Mouse (Mus musculus): Measurements from ENCODE around the gene Arid5b. TPM values are rescaled to one million over a fixed set of nuclear protein-coding genes. Genes with fewer than 3 reads are reported as not detected.
A peak's percentile ranks its signal among the peaks of the same experiment; 100 is the strongest.

Gene Arid5b
- total RNA-seq (2017): 13.0 to 33.2 TPM (median 18.8 TPM) in 3 replicates

DNA sequence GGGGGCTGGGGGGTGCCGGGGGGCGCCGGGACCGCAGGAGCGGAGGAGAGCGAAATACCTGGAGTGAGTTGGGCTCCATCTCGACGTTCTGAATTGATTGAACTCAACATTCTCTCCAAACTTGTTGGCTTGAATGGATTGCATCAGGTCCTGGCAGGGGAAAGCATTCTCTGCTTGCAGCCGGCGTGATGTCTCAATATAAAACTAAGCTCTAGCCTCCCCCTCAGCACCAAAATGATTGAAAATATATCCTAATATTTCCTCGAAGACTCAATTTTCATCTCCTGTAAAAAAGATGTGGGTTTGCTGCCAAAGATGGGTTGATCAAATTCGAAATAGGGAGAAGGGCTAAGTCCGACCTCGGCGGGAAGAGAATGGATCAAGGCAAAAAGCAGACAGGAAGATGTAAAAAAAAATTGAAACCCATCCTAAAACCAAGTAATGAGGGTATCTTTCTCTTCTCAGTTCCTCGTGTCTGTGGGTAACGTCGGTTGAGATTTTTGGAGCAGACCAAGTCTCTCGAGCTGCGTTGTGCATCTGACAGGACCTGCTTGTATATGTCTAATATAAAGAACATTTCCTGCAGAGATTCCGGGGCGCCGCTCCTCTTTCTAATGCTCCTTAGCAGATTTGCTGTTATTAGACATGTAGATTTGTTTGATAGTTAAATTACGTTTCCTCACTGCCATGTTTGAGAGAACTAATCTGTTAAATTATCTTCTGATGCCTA is at the start of gene Arid5b:
TSS of gene Arid5b (minus strand) at position 109 of the 730 bp plus-strand sequence.
- no peak for ATAC-seq (replicated peaks; ENCODE audit: insufficient number of reproducible peaks, low FRiP score, low TSS enrichment, poor library complexity, severe bottlenecking)

DNA sequence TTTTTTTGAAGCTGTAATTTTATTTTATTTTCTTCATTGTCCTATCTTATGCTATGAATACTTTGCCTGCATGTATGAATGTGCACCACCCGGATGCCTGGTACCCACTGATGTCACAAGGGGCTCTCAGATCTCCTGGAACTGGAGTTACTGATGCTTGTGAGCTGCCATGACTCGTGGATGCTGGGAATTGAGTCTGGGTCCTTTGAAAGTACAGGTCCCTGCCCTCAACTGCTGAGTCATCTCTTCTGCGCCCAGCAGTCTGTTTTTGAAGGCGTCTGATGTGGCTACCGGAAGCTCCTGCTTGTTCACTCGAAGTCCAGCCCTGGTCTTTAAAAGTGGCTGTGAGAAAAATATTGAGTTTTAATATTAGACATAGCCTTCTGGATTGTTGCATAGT is 46.8 kb upstream of the Arid5b start:
- ATAC-seq (replicated peaks; ENCODE audit: insufficient number of reproducible peaks, low FRiP score, low TSS enrichment, poor library complexity, severe bottlenecking): no peak

GRCm38 (mm10) chr10:68324061-68324460 is 45.5 kb upstream of the Arid5b start:
- ATAC-seq (replicated peaks; ENCODE audit: insufficient number of reproducible peaks, low FRiP score, low TSS enrichment, poor library complexity, severe bottlenecking): no peak

GRCm38 (mm10) chr10:68323167-68323566 is 44.6 kb upstream of the Arid5b start:
- no peak for ATAC-seq (replicated peaks; ENCODE audit: insufficient number of reproducible peaks, low FRiP score, low TSS enrichment, poor library complexity, severe bottlenecking)

GRCm38 (mm10) chr10:68320986-68321385 is 42.4 kb upstream of the Arid5b start:
- no peak for ATAC-seq (replicated peaks; ENCODE audit: insufficient number of reproducible peaks, low FRiP score, low TSS enrichment, poor library complexity, severe bottlenecking)

DNA sequence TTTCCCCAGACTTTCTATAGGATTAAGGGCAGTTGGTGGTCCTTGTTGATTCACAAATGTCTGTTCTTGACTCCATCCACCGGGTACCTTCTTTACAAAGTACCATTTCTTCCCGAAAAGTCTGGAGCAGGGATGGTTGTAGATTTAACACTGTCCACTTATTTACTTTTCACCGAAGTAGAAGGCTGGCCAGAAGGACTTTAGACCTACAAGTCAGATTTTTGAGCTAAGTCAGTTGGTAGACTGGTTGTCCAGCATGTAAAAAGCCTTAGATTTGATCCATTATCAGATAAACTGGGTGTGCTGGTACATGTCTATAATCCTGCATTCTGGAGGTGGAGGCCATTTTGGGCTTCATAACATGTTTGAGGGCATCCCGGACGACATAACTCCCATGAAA is 42.0 kb upstream of the Arid5b start:
- no peak for ATAC-seq (replicated peaks; ENCODE audit: insufficient number of reproducible peaks, low FRiP score, low TSS enrichment, poor library complexity, severe bottlenecking)

- no peak for ATAC-seq (replicated peaks; ENCODE audit: insufficient number of reproducible peaks, low FRiP score, low TSS enrichment, poor library complexity, severe bottlenecking)
Measured at GRCm38 (mm10) chr10:68319438-68319837, 40.9 kb upstream of the Arid5b start.

- ATAC-seq (replicated peaks; ENCODE audit: insufficient number of reproducible peaks, low FRiP score, low TSS enrichment, poor library complexity, severe bottlenecking): no peak
Measured at GRCm38 (mm10) chr10:68318438-68318979, 40.0 kb upstream of the Arid5b start.

GRCm38 (mm10) chr10:68312734-68313133 is 34.2 kb upstream of the Arid5b start:
- no peak for ATAC-seq (replicated peaks; ENCODE audit: insufficient number of reproducible peaks, low FRiP score, low TSS enrichment, poor library complexity, severe bottlenecking)

- no peak for ATAC-seq (replicated peaks; ENCODE audit: insufficient number of reproducible peaks, low FRiP score, low TSS enrichment, poor library complexity, severe bottlenecking)
Measured at GRCm38 (mm10) chr10:68301013-68301412, 22.5 kb upstream of the Arid5b start.

DNA sequence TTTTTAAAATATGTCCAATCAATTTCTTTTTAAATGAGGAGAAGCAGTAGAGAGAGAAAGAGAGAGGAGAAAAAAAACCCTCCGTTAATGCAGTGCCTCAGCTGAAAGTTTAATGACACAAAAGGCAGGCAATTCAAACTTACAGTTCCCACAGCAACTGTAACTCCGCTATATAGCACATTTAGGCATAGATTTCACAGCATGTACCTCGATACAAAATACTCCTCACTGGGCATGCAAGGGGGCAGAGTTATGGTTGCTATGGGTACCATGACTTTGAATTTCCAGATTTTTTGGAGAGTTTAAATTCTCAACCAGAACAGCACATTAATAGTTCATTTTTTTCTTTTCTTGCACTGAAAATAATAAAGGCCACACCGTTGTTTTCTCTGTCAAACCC is 10.9 kb upstream of the Arid5b start:
- no peak for ATAC-seq (replicated peaks; ENCODE audit: insufficient number of reproducible peaks, low FRiP score, low TSS enrichment, poor library complexity, severe bottlenecking)

DNA sequence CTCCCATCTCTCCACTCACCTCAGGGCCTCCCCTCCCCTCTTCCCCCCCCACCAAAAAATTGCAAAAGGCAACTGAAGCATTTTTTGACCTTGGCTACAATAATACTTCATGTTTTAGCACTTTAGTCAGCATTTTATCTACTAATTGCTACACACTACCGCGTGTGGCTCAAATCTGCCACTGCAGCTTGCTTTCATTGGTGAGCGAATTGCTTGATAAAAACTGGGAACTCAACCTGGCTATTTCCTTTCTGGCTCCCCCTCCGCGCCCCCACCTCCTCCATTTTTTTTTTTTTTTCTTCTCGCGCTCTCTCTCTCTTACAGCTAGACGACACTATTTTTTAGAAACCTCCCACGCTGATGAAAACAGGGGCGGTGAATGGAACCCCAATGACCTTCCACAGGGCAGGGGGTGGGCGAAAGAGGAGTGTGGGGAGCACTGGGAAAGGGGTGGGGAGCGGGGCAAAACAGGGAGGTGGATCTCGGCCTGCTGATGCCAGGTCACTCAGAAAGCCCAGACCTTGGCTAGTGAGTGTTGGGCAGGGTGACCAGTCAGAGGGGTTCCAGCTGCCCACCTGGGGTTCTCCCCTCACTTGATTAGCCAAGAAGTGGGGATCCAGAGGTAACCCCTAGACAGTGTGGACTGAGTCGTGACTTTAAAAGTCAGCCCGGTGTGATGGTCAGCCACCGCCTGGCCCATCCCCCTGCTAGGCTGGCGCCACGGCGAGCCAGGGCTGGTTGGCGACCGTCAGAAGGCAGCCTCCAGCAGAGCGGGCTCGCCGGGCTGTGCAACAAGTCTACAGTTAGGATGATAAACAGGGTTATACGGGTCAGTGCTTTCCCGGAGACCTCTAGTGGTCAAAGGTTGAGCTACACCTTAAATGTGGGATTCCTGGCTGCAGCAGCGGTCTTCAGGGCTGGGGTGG is 4.2 kb upstream of the Arid5b start:
- ATAC-seq (replicated peaks; ENCODE audit: insufficient number of reproducible peaks, low FRiP score, low TSS enrichment, poor library complexity, severe bottlenecking): peak; percentile 87

GRCm38 (mm10) chr10:68281775-68282106 is 3.2 kb upstream of the Arid5b start:
- ATAC-seq (replicated peaks; ENCODE audit: insufficient number of reproducible peaks, low FRiP score, low TSS enrichment, poor library complexity, severe bottlenecking): no peak

- ATAC-seq (replicated peaks; ENCODE audit: insufficient number of reproducible peaks, low FRiP score, low TSS enrichment, poor library complexity, severe bottlenecking): no peak
Measured at GRCm38 (mm10) chr10:68281076-68281774, 2.7 kb upstream of the Arid5b start.

DNA sequence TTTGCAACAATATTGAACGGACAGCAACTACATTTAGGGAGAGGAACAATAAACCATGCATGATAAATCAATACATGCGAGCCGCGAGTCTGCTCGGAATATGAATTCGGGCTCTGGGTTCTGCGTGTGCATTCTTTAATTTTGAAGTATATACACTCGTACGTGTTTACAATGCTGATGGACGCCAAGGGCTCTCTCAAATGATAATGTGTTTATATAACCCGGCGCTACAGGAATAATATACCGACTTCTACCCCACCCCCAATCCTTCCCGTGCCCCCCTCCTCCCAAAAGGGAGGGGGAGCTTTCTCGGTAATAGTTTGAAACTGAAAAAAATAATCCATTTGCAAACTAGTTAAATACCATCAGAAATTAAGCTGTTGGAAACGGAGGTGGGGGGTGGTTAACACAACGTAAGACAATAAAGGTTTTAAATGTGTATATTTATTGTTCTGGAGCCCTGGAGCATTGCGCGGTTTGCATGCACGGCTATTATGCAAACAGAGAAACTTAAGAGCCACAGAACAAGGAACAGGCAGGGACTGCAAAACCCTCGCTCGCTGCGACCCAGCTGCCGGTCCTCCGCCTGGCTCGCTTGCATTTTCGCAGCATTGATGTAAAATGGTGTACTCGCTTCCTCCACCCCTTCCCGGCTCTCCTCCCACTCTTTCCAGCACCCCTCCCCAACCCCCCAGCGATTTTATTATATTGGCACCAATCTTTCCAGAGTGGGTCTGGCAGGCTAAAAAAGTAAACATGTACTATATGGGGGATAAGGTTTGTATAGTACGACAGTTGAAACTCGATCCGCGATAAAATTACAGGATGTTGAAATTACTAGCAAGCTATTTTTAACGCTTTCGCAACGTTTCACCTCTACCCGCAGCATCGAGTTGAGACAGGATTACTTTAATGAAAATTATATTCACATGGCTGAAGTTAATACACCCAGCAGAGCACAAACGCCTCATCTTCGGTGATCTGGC is 1.3 kb upstream of the Arid5b start:
- peak; percentile 42; the same call in 1 of the 2 replicates for ATAC-seq (replicated peaks; ENCODE audit: insufficient number of reproducible peaks, low FRiP score, low TSS enrichment, poor library complexity, severe bottlenecking)

DNA sequence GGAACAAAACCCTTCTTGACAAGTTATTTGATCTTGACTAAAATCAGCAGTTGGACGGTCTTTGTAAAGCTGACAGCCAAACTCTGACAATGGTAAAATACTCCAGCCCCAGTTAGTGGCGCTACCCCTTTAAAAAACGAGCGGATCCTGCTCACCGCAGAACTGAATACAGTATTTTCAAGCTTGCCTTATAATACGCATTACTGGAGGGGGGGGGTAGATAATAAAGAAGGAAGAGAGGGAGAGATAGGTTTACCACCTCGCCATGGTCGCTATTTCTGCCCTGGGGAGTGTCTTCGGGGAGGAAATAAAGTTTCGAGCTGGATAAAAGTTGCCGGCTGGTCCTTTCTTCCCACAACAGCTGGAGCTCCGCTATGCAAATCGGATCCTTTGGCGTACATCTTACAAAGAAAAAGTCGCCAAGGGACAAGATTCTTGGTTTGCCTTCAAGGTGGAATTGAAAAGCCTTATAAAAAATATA is 829 bp downstream of the Arid5b start:
- peak; percentile 32 for ATAC-seq (replicated peaks; ENCODE audit: insufficient number of reproducible peaks, low FRiP score, low TSS enrichment, poor library complexity, severe bottlenecking)

DNA sequence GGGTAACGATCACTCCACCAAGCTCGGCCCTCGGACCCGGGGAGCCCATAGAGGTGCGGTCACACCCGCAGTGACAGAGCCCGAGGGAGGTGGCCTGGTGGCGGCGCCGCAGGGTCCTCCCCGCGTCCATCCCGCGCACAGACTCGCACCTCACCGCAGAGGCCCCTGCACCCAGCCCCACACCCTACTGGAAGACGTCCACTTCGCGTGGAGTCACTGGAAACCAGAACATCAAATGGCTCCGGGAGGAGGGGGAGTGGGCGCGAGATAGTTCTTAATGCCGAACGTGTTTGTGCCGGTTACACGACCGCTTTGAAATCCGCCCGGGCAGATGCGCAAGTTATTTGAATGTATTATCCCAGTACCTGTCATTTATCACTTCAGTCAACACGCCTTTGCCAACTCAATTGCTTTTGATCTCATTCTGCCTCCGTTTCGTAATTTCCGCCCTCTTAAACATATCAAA is 1.5 kb downstream of the Arid5b start:
- ATAC-seq (replicated peaks; ENCODE audit: insufficient number of reproducible peaks, low FRiP score, low TSS enrichment, poor library complexity, severe bottlenecking): no peak

Data from monocyte, adult 5-6 weeks (primary cell).